Mouse (Mus musculus) liver, adult 2 months (tissue): ENCODE results near the gene March2.

Source experiments
- CTCF ChIP-seq: fragments of 200-500 bp; IDR thresholded peaks from 2 replicates; pipeline ENCODE4 v1.5.1; 2011; ENCODE audit warnings: low read depth, low read length, control low read depth
- POLR2A ChIP-seq: fragments of 200-500 bp; IDR thresholded peaks from 2 replicates; pipeline ENCODE4 v1.6.1; 2011; ENCODE audit warnings: low read length, control low read depth; ENCODE audit not compliant: insufficient read depth; ENCODE audit errors: extremely low read depth

DNA sequence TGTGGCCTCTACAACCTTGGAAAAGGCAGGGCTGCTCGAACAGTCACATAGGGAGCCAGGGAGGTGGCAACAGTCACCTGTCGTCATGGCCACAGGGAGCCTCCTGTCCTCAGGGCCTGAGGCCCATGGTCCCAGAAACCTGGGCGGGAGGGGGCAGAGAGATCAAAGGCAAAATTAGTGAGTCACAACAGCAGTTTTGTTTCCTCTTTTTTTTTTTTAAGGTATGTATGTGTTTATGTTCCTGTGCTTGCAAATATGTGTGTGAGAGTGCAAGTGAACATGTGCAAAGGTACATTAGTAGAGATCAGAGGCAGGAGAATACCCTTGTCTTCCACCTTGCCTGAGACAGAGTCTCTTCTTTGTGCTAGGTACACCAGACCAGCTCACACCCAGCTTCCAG, 8.6 kb downstream of the March2 start:
- no peak for TF ChIP-seq CTCF
- no peak for TF ChIP-seq POLR2A
